Mouse (Mus musculus) gastrocnemius, adult 8-10 months (tissue): ENCODE results near the gene Il1f9. TPM values are rescaled to one million over a fixed set of nuclear protein-coding genes. Genes with fewer than 3 reads are reported as not detected.
"Not testable (repeated sequence)": the region's sequence is repeated elsewhere in the genome, so short reads cannot be mapped to it uniquely, and the experiment has no call there.

Source experiments
- DNase-seq, 2 experiments: peaks; one replicate each; pipeline ENCODE4 v3.0.0; 2022; ENCODE audit warnings: low spot score in 2 of 2
- total RNA-seq, 4 experiments: library from RNA; stranded (reverse); gene quantifications; 2 replicates each; pipeline ENCODE4 v1.2.4; 2022

Gene Il1f9
- total RNA-seq: not detected

DNA sequence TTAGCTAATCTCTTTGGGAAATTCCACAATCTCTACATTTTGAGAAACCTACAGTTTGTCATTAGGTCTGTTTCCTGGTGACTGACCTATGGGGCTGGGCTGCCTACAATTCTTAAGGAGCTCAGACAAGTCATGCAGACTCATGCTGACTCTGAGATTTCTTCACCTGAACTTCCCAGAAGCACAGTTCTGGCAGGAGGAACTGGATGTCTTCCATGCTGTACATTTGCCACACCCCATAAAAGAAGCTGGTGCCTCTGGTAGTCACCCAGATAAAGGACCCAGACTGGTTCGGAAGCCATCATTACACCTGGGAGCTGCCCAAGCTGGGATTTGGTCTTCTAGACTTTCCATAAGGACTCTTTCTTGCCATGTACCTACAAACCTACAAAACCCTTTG lies at the start of gene Il1f9:
TSS of gene Il1f9 (plus strand) at position 301 of the 400 bp plus-strand sequence.
- no peak for DNase-seq

DNA sequence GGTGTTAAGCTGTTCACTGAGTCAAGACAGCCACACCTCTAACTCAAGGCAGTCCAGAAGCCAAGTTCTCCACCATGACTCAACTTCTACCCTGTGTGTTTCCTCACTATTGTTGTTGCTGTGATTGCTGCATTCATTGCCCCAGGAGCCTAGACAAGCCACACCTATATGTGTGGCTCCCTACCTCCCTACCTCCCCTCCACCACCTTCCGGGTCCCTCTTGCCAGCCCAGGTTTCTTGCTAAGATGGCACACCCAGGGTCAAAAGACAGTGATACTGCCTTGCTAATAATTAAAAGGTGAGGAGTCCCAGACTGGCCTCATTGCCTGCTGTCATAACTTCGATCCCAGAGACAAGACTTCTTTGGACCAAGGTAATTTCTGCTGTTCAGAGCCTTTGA lies 33.4 kb upstream of the Il1f9 start, which contains the start of gene Il1f8:
TSS of gene Il1f8 (plus strand) at position 301 of the 400 bp plus-strand sequence.
- DNase-seq: no peak

DNA sequence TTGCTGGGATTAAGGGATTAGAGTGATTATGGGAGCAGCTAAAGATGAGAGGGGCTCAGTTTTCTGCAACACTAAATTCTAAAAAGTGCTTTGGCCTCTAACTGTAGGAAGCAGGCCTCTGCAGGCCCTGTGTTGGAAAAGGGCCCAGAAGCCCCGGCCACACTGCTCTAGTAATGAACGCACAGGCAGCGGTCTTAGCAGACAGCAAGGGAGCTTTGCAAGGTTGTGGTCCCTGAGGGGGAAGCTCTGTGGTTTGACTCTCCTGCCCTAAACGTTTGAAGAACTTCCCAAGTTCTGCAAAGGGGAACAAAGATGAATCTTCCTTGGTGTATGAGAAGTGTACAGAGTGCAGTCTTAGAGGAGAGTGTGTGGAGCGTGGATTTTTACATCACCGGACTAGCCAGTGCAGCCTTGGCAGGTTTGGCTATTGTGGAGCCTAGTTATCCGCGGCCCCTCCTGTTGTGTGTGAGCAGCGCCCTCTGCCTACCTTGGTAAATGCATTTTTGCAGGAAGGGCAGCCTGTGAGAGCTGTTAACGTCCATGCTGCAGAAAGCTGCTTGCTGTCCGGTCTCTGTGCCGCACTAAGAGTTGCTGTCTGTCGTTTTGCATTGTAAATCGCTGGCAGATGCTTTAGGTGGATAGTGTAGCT lies 4.5 kb upstream of the Il1f9 start:
- DNase-seq: not testable (repeated sequence)

- not testable (repeated sequence) for DNase-seq
Measured at GRCm38 (mm10) chr2:24182423-24183147, 3.7 kb upstream of the Il1f9 start.

GRCm38 (mm10) chr2:24184092-24184491 lies 2.2 kb upstream of the Il1f9 start:
- DNase-seq: not testable (repeated sequence)

DNA sequence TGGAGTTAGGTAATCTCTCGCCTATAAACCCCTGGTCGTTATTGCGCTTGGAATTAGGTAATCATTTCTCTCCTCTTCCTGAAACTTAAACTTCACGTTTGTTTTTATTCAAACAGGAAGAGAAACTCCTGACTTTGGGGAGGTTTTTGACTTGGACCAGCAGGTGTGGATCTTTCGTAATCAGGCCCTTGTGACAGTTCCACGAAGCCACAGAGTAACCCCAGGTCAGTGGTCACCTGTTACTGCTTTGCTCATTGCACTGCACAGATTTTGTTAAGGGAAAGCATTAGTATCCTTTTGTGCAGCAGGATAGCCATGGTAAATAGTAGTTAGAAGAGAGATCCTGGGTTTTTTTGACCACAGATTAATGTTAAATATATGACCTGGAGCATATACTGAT lies 1.3 kb downstream of the Il1f9 start:
- no peak for DNase-seq

DNA sequence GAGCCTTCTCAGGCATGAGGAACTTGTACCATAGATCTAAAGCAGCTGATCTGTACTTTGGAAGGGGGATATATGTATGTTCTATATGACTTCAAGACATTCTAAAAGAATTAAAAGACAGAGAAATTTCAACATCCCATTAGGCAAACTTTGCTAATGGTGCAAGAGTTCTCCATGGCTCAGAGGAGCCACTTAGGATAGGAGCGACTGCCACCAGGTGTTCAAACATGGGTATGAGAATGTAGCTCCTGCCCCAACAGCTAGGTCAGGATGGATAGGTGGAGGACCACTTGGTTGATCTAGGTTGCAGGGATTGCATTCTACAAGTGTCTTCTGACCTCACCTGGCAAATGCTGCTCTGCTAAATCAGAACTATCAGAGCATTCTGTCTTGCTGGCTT lies 1.9 kb downstream of the Il1f9 start:
- no peak for DNase-seq

DNA sequence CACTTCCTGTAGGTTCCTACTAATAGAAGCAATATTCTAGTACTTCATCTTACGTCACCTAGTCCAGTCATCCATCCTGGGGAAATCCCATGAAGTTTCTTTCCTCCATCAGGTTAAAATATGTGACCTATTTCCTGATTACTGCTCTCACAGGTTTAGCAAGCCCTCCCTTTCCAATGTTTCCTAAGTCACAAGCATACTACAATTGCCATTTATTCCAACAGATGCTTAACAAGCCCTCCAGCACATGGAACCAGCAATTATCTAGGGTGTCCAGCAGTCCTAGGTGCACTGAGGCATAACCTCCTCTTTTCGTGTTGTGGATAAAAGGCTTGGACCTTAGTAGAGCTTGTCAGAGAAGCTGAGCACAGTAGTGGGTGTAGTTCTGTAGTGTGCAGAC lies 28.8 kb downstream of the Il1f9 start, which contains the start of gene Il1f6:
TSS of gene Il1f6 (plus strand) at position 301 of the 400 bp plus-strand sequence.
- no peak for DNase-seq

DNA sequence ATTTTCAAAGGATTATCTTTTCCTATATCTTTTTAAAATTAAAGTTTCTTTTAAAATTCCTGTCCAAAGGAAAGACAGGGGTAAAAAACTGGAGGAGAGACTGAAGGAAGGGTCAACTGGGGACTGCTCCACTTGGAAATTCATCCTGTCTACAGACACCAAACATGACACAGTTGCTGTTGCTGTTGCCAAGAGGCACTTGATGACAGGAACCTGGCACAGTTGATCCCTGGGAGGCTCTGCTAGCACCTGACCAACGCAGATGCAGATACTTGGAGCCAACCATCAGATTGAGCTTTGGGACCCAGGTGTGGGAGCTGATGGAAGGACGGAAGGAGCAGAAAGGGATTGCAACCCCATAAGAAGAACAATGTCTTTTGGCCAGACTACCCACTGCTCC lies 40.9 kb downstream of the Il1f9 start:
- DNase-seq: no peak

Other genes with a start within 250 kb of the Il1f9 start
- gene Hnmt, start 137.1 kb upstream of the Il1f9 start, total RNA-seq: 1 to 10 TPM; 4.6 to 8.6 (median 7.1) TPM
- not detected for gene Tbpl2, start 89.9 kb upstream of the Il1f9 start, total RNA-seq
- gene Il1f8, start 33.3 kb upstream of the Il1f9 start, total RNA-seq: not detected
- not detected for gene Il1f6, start 28.9 kb downstream of the Il1f9 start, total RNA-seq
- not detected for gene Il1f5, start 90.5 kb downstream of the Il1f9 start, total RNA-seq
- gene Il1f10, start 104.7 kb downstream of the Il1f9 start, total RNA-seq: not detected
- gene Il1rn, start 150.4 kb downstream of the Il1f9 start, total RNA-seq: not detected
- 1 to 10 TPM in 2 of 4 experiments, under 1 TPM in 2; 0.07 to 1.1 (median 0.59) TPM for gene Psd4, start 181.1 kb downstream of the Il1f9 start, total RNA-seq